ENCODE assay signal across 8 mouse cellular contexts in genomic region chr10:61978112-61978865, GRCm38 (mm10). TPM values are rescaled to one million over a fixed set of nuclear protein-coding genes. Genes with fewer than 3 reads are reported as not detected.
DNase-seq lines count a peak whose midpoint lies in the region; ATAC-seq and TF ChIP-seq lines count a peak whose summit lies in the region.

No protein-coding gene starts in this region.

- H3K4me1 ChIP-seq in forebrain, embryonic 14.5 days (ENCODE audit: control insufficient read depth, insufficient read depth, low read length): no peaks in the 10 kb centered on the region; the same call in 1 of the 2 replicates
- H3K4me1 ChIP-seq in intestine, embryonic 14.5 days (replicated peaks; ENCODE audit: control insufficient read depth, insufficient read depth, low read length): peaks cover 5% of the 10 kb centered on the region; the same call in 1 of the 2 replicates
- peaks cover 3% of the 10 kb centered on the region for H3K4me1 ChIP-seq in liver, embryonic 11.5 days (replicated peaks; ENCODE audit: control insufficient read depth, insufficient read depth, low read length)
- peaks cover 19% of the 10 kb centered on the region for H3K4me1 ChIP-seq in olfactory bulb, adult 2 months (ENCODE audit: control insufficient read depth, insufficient read depth, low read length)

- H3K4me3 ChIP-seq in gastrocnemius, adult 2 months: peak overlapping the region; percentile 78
- peak overlapping the region; percentile 30 for H3K4me3 ChIP-seq in forebrain, embryonic 14.5 days (ENCODE audit: low read depth, low read length)
- peak overlapping the region; percentile 53 for H3K4me3 ChIP-seq in intestine, embryonic 14.5 days (ENCODE audit: low read depth, low read length)
- peak overlapping the region; percentile 48 for H3K4me3 ChIP-seq in liver, embryonic 11.5 days (ENCODE audit: low read depth, low read length)
- peak overlapping the region; percentile 24 for H3K4me3 ChIP-seq in olfactory bulb, adult 2 months (ENCODE audit: insufficient read depth, low read depth, low read length)

- H3K9ac ChIP-seq in forebrain, embryonic 14.5 days (ENCODE audit: low read length): peak overlapping the region; percentile 45
- H3K9ac ChIP-seq in intestine, embryonic 14.5 days (ENCODE audit: low read length): peak overlapping the region; percentile 41
- peak overlapping the region; percentile 22 for H3K9ac ChIP-seq in liver, embryonic 11.5 days (ENCODE audit: low read depth, low read length)

- WGBS in forebrain, embryonic 14.5 days: under 1% methylated on average over 65 of the region's 65 CpGs
- WGBS in intestine, embryonic 14.5 days: under 1% methylated on average over 65 of the region's 65 CpGs
- whole genome bisulfite sequencing in liver, embryonic 11.5 days: under 1% methylated on average over 65 of the region's 65 CpGs
- 1% methylated on average over 65 of the region's 65 CpGs for WGBS in olfactory bulb, adult 2 months

- TF ChIP-seq POLR2A in olfactory bulb, adult 2 months (IDR thresholded peaks at IDR 0.05; ENCODE audit: insufficient read depth, low read depth, low read length): no peak

- peaks cover 50% of the 10 kb centered on the region for H3K27me3 ChIP-seq in forebrain, embryonic 14.5 days (replicated peaks; ENCODE audit: control insufficient read depth, insufficient read depth, low read length)
- peaks cover 43% of the 10 kb centered on the region for H3K27me3 ChIP-seq in intestine, embryonic 14.5 days (replicated peaks; ENCODE audit: control insufficient read depth, insufficient read depth, low read length)
- peaks cover 48% of the 10 kb centered on the region for H3K27me3 ChIP-seq in liver, embryonic 11.5 days (replicated peaks; ENCODE audit: control insufficient read depth, insufficient read depth, low read length)

- no peaks in the 10 kb centered on the region for H3K36me3 ChIP-seq in forebrain, embryonic 14.5 days (ENCODE audit: control insufficient read depth, insufficient read depth, low read length)
- no peaks in the 10 kb centered on the region for H3K36me3 ChIP-seq in intestine, embryonic 14.5 days (ENCODE audit: control insufficient read depth, insufficient read depth, low read length)
- H3K36me3 ChIP-seq in liver, embryonic 11.5 days (ENCODE audit: control insufficient read depth, insufficient read depth, low read length): no peaks in the 10 kb centered on the region

- TF ChIP-seq CTCF in gastrocnemius, adult 2 months (IDR thresholded peaks at IDR 0.05): no peak
- no peak for TF ChIP-seq CTCF in olfactory bulb, adult 2 months (IDR thresholded peaks at IDR 0.05; ENCODE audit: insufficient read depth, low read depth, low read length)

- ATAC-seq in forebrain, embryonic 14.5 days: peak; percentile 46; the same call in 1 of the 2 replicates
- peak; percentile 59 for ATAC-seq in intestine, embryonic 14.5 days (replicated peaks; ENCODE audit: low FRiP score, low TSS enrichment, low read depth)
- no peak for ATAC-seq in liver, embryonic 11.5 days (replicated peaks; ENCODE audit: low FRiP score)

- DNase-seq in gastrocnemius, adult 2 months: peak; percentile 72
- DNase-seq in gastrocnemius, adult 18-20 months (ENCODE audit: low spot score): no peak
- DNase-seq in adrenal gland, adult 2 months: peak; percentile 65
- DNase-seq in forebrain, embryonic 14.5 days (ENCODE audit: low spot score): peak; percentile 50
- peak; percentile 76 for DNase-seq in intestine, embryonic 14.5 days (ENCODE audit: low spot score)
- DNase-seq in liver, embryonic 11.5 days (ENCODE audit: low spot score): peak; percentile 47
- DNase-seq in spleen, postnatal 4 days (ENCODE audit: low spot score in 2 of 2): no peak

- no peaks in the 10 kb centered on the region for H3K9me3 ChIP-seq in forebrain, embryonic 14.5 days (replicated peaks; ENCODE audit: control insufficient read depth, low read length)
- no peaks in the 10 kb centered on the region for H3K9me3 ChIP-seq in intestine, embryonic 14.5 days (ENCODE audit: control insufficient read depth, low read length)
- no peaks in the 10 kb centered on the region for H3K9me3 ChIP-seq in liver, embryonic 11.5 days (ENCODE audit: control insufficient read depth, low read length)

- peak overlapping the region; percentile 61 for H3K4me2 ChIP-seq in forebrain, embryonic 14.5 days (ENCODE audit: low read length)
- peak overlapping the region; percentile 87 for H3K4me2 ChIP-seq in intestine, embryonic 14.5 days (ENCODE audit: low read length)
- H3K4me2 ChIP-seq in liver, embryonic 11.5 days: peak overlapping the region; percentile 71

- H3K27ac ChIP-seq in gastrocnemius, adult 2 months: peak overlapping the region; percentile 69
- no peak overlapping the region for H3K27ac ChIP-seq in forebrain, embryonic 14.5 days (ENCODE audit: low read depth, low read length)
- no peak overlapping the region for H3K27ac ChIP-seq in intestine, embryonic 14.5 days (ENCODE audit: low read depth)
- no peak overlapping the region for H3K27ac ChIP-seq in liver, embryonic 11.5 days (ENCODE audit: low read depth, low read length)
- H3K27ac ChIP-seq in olfactory bulb, adult 2 months (ENCODE audit: insufficient read depth, low read depth, low read length): no peak overlapping the region

- intact Hi-C loops in gastrocnemius, adult 2 months (cut with DNase I): loop anchor here (5.0 kb wide), 2 partner anchors 136 to 204 kb away; no protein-coding TSS in a partner anchor

RNA-seq across cellular contexts. Expression of gene Col13a1, which starts 0.6 kb away (rescaled TPM):
- total RNA-seq in gastrocnemius, adult 2 months (2021): 1 to 10 TPM in 1 of 2 experiments, under 1 TPM in 1; 0.94 to 1.4 TPM
- total RNA-seq in gastrocnemius, adult 18-20 months (2021): 1 to 10 TPM in 1 of 2 experiments, under 1 TPM in 1; 0.78 to 1.0 TPM
- 1 to 10 TPM; 5.7 to 9.0 TPM for total RNA-seq in adrenal gland, adult 2 months (2021)
- 2.7 and 3.2 TPM in 2 replicates for polyA plus RNA-seq in adrenal gland, adult 2 months (2012; rRNA removed)
- polyA plus RNA-seq in forebrain, embryonic 14.5 days (2014; fragmentation: Nextera tagmentation; extraction: Ambion mirVana): 0.41 and 1.3 TPM in 2 replicates
- polyA plus RNA-seq in intestine, embryonic 14.5 days (2014; fragmentation: Nextera tagmentation; extraction: Ambion mirVana): 6.0 and 7.4 TPM in 2 replicates
- 4.0 and 4.6 TPM in 2 replicates for polyA plus RNA-seq in liver, embryonic 11.5 days (2014; fragmentation: Nextera tagmentation; extraction: Ambion mirVana)
- not detected in 2 replicates for polyA plus RNA-seq in olfactory bulb, adult 2 months (2012; ENCODE audit: insufficient read depth, insufficient read length, low replicate concordance, missing spikeins)

Comparison
In these comparisons a context has a peak if more than half of its experiments do, and no peak if none do; other contexts are left out.
1. DNase-seq: peak in gastrocnemius, adult 2 months (single experiment), adrenal gland, adult 2 months (single experiment), forebrain, embryonic 14.5 days (single experiment), intestine, embryonic 14.5 days (single experiment) and liver, embryonic 11.5 days (single experiment); none in gastrocnemius, adult 18-20 months (single experiment) and spleen, postnatal 4 days (0 of 2).
2. H3K4me3 ChIP-seq: peak in every context shown above with its lines; median percentile 78 in gastrocnemius, adult 2 months; 53 in intestine, embryonic 14.5 days; 48 in liver, embryonic 11.5 days; 30 in forebrain, embryonic 14.5 days; 24 in olfactory bulb, adult 2 months.
3. Peak in every context shown above with its lines, with median percentiles within 50 percentile points of each other: H3K4me2 ChIP-seq and H3K9ac ChIP-seq.